Mouse (Mus musculus): ENCODE data around the gene Elmo1. TPM values are rescaled to one million over a fixed set of nuclear protein-coding genes. Genes with fewer than 3 reads are reported as not detected.
"Not testable (repeated sequence)": the region's sequence is repeated elsewhere in the genome, so short reads cannot be mapped to it uniquely, and the experiment has no call there.

The Elmo1 gene
- polyA plus RNA-seq, 1 experiment: 56.1 TPM

DNA sequence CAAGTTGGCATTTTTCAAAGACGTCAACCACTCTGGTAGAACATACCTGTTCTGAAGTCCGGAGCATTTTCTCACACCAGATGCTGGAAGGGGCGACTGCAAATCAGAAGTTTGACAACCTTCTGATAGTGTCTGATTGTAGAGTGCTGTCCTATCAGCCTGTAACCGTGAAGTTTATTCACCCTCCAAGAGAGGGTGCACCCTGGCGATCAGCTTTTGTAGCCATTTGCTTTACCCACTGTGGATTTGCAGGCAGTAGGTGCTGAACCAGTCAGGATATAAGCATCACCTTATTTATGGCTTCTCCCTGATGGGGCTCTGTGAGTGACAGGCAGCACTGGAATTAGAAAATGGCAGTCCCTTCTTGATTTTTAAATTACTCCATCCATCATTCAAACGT, 537.4 kb downstream of the Elmo1 start:
- H3K4me3 ChIP-seq (ENCODE audit: insufficient read depth, low read length): no peak overlapping the region
- H3K4me1 ChIP-seq (ENCODE audit: control insufficient read depth, insufficient read depth, low read length): no peaks in the 10 kb centered on the region
- no peak overlapping the region for H3K27ac ChIP-seq (ENCODE audit: insufficient read depth, low read length)
- TF ChIP-seq CTCF (IDR thresholded peaks at IDR 0.05; ENCODE audit: extremely low read depth, insufficient read depth, low read length) (no peak), POLR2A (IDR thresholded peaks at IDR 0.05; ENCODE audit: extremely low read depth, insufficient read depth, low read length) (no peak)

DNA sequence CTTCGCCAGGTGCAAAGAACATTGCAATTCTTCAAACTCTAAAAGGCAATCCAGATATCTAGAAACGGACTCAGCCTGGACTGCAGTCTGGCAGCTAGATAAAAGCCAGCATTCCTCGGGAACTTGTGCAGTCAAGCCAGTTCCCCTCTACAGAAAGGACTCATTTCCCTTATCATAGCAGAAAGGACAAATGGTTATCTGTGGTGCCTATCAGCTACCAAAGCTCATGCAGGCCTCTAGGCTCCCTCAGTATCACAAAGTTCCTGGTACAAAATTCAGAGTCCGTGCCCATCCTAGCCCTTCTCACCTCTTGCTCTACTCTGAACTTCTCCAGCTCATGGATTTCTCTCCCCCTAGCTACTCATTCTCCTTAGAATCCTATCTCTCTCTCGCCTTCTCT, 542.1 kb downstream of the Elmo1 start:
- TF ChIP-seq CTCF (IDR thresholded peaks at IDR 0.05; ENCODE audit: extremely low read depth, insufficient read depth, low read length) (no peak), POLR2A (IDR thresholded peaks at IDR 0.05; ENCODE audit: extremely low read depth, insufficient read depth, low read length) (no peak)
- Histone ChIP-seq H3K4me1 (ENCODE audit: control insufficient read depth, insufficient read depth, low read length) (no peaks in the 10 kb centered on the region), H3K27ac (ENCODE audit: insufficient read depth, low read length) (no peak overlapping the region), H3K4me3 (ENCODE audit: insufficient read depth, low read length) (no peak overlapping the region)

DNA sequence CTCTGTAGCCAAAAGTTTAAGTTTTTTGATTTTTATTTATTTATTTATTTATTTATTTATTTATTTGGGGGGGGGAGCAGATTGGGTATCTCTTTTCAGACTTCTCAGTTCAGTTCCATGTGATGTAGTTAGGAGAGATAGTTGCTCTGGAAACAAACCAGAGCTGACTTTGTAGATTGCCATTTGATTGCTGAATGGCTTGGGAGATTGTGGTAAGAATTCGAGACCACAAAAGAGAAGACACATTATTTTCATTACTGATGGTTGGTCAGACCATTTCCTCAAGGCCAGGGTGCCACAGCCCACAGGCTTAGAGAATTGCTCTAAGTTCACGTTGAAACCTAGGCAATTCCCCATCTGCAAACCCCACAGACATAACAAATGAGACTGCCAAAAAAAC, 544.3 kb downstream of the Elmo1 start:
- H3K4me3 ChIP-seq (ENCODE audit: insufficient read depth, low read length); H3K4me1 ChIP-seq (ENCODE audit: control insufficient read depth, insufficient read depth, low read length); H3K27ac ChIP-seq (ENCODE audit: insufficient read depth, low read length): not testable (repeated sequence)

DNA sequence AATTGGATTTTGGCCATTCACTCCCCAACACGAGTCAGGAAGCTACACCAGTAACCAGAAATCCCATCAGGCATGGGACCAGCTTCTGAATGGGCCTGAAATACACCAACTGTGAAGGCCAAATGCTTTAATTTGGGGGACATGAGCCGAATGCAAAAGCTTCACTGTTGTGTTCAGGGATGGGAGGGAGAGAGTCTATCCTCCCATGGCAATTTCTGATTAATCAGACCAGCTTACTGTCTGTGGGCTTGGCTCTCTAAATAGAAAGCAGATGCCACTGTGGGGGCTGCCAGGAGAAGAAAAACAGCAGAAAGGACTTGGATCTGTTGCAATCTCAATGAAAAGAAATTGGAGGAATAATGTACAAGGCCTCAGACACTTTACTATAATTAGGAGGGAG, 545.2 kb downstream of the Elmo1 start:
- TF ChIP-seq CTCF (IDR thresholded peaks at IDR 0.05; ENCODE audit: extremely low read depth, insufficient read depth, low read length) (no peak), POLR2A (IDR thresholded peaks at IDR 0.05; ENCODE audit: extremely low read depth, insufficient read depth, low read length) (no peak)
- Histone ChIP-seq H3K4me1 (ENCODE audit: control insufficient read depth, insufficient read depth, low read length) (no peaks in the 10 kb centered on the region), H3K27ac (ENCODE audit: insufficient read depth, low read length) (no peak overlapping the region), H3K4me3 (ENCODE audit: insufficient read depth, low read length) (no peak overlapping the region)

Measured in cortical plate, adult 2 months (tissue).